Mouse (Mus musculus): ENCODE measurements around the gene Epb41. TPM values are rescaled to one million over a fixed set of nuclear protein-coding genes. Genes with fewer than 3 reads are reported as not detected.

Gene Epb41
- polyA plus RNA-seq, 1 experiment from 2014 or later = 123 TPM

DNA sequence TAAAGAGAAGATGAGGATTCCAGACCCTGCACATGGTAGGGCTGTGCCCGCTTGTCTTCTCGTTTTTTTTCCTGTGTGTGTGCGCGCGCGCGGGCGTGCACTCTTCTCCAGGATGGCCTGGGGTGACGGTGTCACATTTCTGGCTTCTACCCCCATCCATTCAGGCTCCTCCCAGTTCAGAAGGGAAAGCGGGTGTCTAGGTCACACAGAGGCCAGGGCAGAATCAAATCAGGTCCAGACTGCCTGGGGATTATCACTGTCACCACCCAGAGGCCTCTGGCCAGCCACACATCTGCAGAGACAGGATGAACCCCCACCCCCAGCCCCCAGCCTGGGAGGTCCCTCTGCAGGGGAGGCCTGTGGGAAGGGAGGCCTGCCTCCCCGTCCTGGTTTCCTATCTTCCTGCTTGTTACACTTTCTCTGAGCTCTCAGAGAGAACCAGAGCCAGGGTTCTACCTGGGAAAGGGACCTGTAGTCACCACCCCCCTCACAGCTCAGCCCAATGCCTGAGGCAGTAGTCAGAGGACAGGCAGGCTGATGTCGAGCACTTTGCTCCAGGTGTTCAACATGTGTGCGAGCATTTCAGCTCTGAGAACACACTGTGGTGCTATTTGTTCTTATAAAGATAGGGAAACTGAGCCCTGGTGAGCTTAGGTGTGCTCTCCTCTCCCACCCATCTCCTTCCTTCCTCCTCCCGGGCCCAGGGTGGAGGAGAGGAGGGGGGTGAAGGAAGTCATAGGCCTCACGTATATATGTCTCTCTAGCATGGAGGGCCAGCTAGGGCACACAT lies 156.2 kb downstream of the Epb41 start:
- WGBS = 5% methylated on average over 15 of the region's 15 CpGs
- peak; percentile 63 for DNase-seq (ENCODE audit: extremely low spot score, low spot score)
- H3K4me1 ChIP-seq = peaks cover 87% of the 10 kb centered on the region
- H3K27ac ChIP-seq = peak overlapping the region; percentile 83
- peaks cover 99% of the 10 kb centered on the region for H3K27me3 ChIP-seq (ENCODE audit: poor library complexity, severe bottlenecking)
- no peaks in the 10 kb centered on the region for H3K9me3 ChIP-seq
- peak overlapping the region; percentile 63 for H3K4me3 ChIP-seq
- peaks cover 16% of the 10 kb centered on the region for H3K36me3 ChIP-seq (replicated peaks)

DNA sequence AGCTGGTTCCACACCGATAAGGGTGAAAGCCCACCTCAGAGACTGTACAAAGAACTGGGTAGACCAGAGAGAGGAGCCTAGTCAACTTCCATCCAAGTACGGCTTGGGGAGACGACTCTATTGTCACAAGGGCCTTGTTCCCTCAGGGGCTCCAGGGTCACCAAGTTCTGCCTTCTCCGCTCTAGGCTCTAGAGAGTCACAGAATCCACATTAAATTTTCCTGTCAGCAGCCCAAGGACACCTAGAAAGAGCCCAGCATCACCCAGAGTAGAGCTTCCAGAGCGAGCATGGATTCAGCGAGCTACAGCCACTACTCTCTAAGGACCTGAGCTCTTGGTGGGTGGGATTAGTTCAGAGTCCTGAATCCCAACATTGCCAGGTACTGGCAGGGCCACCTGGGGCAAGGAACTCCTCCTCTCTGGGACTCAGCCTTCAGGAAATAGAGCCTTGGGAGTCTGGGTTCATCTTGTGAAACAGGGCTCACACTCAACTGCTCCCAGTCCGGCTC lies 157.0 kb downstream of the Epb41 start:
- peaks cover 10% of the 10 kb centered on the region for H3K36me3 ChIP-seq (replicated peaks)
- H3K27me3 ChIP-seq (ENCODE audit: poor library complexity, severe bottlenecking) = peaks cover 99% of the 10 kb centered on the region
- 61% methylated on average over 7 of the region's 7 CpGs for WGBS
- peaks cover 93% of the 10 kb centered on the region for H3K4me1 ChIP-seq
- no peaks in the 10 kb centered on the region for H3K9me3 ChIP-seq
- peak overlapping the region; percentile 83; the same call in 1 of the 2 replicates for H3K27ac ChIP-seq
- no peak for DNase-seq (ENCODE audit: extremely low spot score, low spot score)
- H3K4me3 ChIP-seq = 0 out of 2 replicates have a peak overlapping the region, but pooled peaks have one; percentile 63

DNA sequence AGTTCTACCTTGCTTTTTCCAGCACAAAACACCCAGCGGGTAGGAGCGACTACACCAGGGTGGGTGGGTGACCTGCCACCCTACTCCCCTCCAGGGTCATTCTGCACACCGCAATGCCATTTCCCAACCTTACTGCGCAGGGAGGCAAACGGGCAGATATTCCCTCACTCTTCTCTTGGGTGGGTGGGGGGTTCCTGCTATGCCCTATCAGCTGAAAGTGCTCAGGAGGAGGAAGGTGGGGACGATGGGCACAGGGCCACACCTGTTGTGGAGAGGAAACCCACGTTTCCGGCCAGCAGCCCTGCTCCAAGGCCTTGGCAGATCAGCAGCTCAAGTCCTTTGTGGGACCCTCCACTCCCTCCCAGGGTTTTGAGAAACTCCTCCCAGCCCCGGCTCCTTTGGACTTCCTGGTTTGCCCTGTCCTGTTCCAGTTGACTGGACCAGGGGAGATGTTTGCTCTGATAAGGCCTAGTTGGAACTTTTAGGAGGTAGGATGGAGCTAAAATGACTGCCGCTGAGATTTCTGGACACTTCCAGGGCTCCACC lies 158.0 kb downstream of the Epb41 start:
- WGBS = 84% methylated on average over 10 of the region's 10 CpGs
- Histone ChIP-seq H3K4me3 (no peak overlapping the region), H3K4me1 (peaks cover 83% of the 10 kb centered on the region), H3K9me3 (no peaks in the 10 kb centered on the region), H3K36me3 (replicated peaks) (peaks cover under 1% of the 10 kb centered on the region; the same call in 1 of the 2 replicates), H3K27me3 (ENCODE audit: poor library complexity, severe bottlenecking) (peaks cover 99% of the 10 kb centered on the region), H3K27ac (no peak overlapping the region)
- no peak for DNase-seq (ENCODE audit: extremely low spot score, low spot score)

DNA sequence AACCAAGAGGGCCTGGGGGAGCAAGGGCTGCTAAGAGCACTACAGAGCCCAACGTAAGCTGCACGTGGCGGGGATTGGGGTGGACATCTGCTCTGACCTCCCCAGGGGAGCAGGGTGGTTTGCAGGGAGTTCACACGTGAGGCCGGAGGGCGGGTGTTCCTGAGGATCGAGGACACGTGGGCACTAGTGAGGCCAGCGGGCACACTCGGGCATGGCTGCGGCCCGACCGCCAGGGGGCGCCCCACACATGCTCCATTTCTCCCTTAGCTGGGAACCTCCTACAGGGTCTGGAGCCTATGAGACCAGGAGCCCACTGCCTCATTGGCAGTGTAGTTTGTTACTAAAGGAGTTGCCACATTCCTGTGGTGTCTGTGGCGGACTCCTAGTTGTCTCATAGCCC lies 158.7 kb downstream of the Epb41 start:
- H3K9me3 ChIP-seq = no peaks in the 10 kb centered on the region
- 0 out of 2 replicates have a peak overlapping the region, but pooled peaks have one; percentile 49 for H3K4me3 ChIP-seq
- H3K36me3 ChIP-seq (replicated peaks) = no peaks in the 10 kb centered on the region
- H3K27me3 ChIP-seq (ENCODE audit: poor library complexity, severe bottlenecking) = peaks cover 99% of the 10 kb centered on the region
- H3K27ac ChIP-seq = no peak overlapping the region
- peak; percentile 83 for DNase-seq (ENCODE audit: extremely low spot score, low spot score)
- peaks cover 81% of the 10 kb centered on the region for H3K4me1 ChIP-seq
- WGBS = 4% methylated on average over 15 of the region's 15 CpGs

DNA sequence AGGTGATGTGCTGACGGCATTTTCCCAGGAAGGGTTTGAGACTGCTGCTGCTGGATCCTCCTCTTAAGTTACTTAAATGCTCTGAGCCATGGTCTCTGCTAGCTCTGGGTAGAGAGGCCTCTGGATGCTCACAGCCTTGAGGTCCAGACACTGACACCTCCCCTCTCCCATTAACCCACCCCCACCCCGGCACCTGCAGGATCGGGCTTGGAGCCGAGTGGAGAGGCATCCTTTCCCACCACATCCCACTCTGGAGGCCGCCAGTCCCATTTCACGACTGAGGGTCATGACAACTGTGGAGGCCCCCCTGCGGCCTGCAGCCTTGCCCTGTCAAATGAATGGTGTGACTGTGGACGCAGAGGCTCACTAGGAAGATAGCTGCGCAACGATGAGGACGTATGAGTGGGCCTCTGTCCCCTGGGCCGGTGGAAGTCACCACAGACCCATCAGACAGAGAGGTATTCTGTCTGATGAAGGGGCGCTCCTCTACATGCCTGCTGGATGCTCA lies 159.2 kb downstream of the Epb41 start:
- 15% methylated on average over 13 of the region's 13 CpGs for WGBS
- Histone ChIP-seq H3K9me3 (no peaks in the 10 kb centered on the region), H3K27ac (no peak overlapping the region), H3K4me3 (peak overlapping the region; percentile 49), H3K4me1 (peaks cover 81% of the 10 kb centered on the region), H3K36me3 (replicated peaks) (no peaks in the 10 kb centered on the region), H3K27me3 (ENCODE audit: poor library complexity, severe bottlenecking) (peaks cover 99% of the 10 kb centered on the region)
- no peak for DNase-seq (ENCODE audit: extremely low spot score, low spot score)

DNA sequence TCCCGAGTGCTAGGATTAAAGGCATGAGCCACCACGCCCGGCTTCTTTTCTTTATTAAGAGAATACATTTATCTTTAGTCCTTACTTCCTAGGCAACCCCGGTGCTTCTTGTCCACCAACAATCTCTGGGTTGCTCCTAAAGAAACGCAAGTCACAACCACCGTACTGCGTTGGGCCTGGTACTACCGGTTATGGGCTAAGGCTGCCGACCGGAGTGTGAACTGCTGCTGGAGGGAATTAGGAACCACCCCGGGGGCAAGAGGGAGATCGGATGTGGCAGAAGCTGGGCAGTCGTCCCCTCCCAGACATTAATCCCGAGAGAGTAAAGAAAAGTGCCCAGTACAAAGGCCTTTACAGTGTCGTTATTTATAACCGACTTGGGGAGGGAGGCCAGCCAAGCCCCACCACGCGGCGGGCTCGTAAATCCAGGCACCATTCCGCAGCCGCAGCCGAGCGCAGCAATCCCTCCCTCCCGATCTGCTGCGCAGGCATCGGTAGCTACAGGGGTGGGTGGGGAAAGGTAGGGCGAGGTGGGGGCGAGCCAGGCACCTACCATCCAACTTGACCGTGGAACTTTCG lies 160.1 kb downstream of the Epb41 start:
- H3K27me3 ChIP-seq (ENCODE audit: poor library complexity, severe bottlenecking) = peaks cover 95% of the 10 kb centered on the region
- 0 out of 2 replicates have a peak overlapping the region, but pooled peaks have one; percentile 44 for H3K27ac ChIP-seq
- H3K9me3 ChIP-seq = no peaks in the 10 kb centered on the region
- H3K4me1 ChIP-seq = peaks cover 81% of the 10 kb centered on the region
- peak; percentile 46 for DNase-seq (ENCODE audit: extremely low spot score, low spot score)
- peak overlapping the region; percentile 49 for H3K4me3 ChIP-seq
- WGBS = 1% methylated on average over 31 of the region's 31 CpGs
- no peaks in the 10 kb centered on the region for H3K36me3 ChIP-seq (replicated peaks)

DNA sequence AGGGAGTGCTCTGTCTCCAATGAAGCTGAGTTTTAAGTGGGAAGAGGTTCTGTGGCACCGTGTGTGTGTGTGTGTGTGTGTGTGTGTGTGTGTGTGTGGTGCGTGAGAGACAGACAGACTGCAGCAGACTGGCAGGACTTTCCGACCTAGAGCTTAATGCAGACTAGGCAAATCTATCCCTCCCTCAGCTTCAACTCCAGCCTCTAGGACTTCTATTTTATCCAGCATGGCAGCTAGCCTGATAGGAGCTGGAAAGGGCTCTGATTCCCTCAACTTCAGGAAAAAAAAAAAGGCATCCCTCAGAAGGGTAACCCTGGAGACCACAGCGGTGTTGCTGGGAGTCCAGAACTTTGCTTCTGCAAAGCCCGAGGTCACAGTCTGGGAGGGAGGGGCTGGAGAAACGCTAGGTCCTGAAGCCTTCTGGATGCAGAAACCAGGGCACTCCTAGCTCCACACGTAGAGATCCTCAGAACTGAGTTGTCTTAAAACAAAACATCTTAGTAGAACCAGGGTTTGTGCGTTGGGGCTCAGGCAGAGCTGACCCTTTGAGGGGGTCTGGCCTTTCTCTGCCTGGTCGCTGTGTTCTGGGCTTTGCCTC lies 161.0 kb downstream of the Epb41 start:
- no peak overlapping the region for H3K4me3 ChIP-seq
- peaks cover 79% of the 10 kb centered on the region for H3K4me1 ChIP-seq
- peaks cover 86% of the 10 kb centered on the region for H3K27me3 ChIP-seq (ENCODE audit: poor library complexity, severe bottlenecking)
- no peak for DNase-seq (ENCODE audit: extremely low spot score, low spot score)
- 7% methylated on average over 9 of the region's 9 CpGs for WGBS
- H3K36me3 ChIP-seq (replicated peaks) = no peaks in the 10 kb centered on the region
- H3K27ac ChIP-seq = no peak overlapping the region
- H3K9me3 ChIP-seq = no peaks in the 10 kb centered on the region

DNA sequence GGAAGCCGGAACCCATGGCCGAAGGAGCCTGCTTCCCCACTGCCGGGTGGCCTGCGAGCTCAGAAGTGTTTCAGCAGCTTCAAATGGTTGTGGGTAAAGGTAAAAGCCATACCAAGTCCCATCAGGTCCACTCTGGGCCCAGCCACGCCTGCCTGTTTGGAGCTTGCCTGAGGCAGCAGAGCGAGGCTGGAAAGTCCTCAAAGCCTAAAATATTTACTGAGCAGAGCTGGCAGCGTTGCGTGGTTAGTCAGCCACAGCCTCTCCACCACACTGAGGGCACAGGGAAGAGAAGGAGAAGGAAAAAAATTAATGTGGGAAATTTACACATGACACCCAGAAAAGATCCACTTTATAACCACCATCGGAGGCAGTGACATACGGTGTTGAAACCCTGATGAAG lies 161.6 kb downstream of the Epb41 start:
- H3K27ac ChIP-seq = no peak overlapping the region
- peaks cover 73% of the 10 kb centered on the region for H3K4me1 ChIP-seq
- H3K9me3 ChIP-seq = no peaks in the 10 kb centered on the region
- H3K4me3 ChIP-seq = no peak overlapping the region
- 60% methylated on average over 10 of the region's 10 CpGs for WGBS
- H3K27me3 ChIP-seq (ENCODE audit: poor library complexity, severe bottlenecking) = peaks cover 80% of the 10 kb centered on the region
- H3K36me3 ChIP-seq (replicated peaks) = no peaks in the 10 kb centered on the region
- DNase-seq (ENCODE audit: extremely low spot score, low spot score) = no peak

DNA sequence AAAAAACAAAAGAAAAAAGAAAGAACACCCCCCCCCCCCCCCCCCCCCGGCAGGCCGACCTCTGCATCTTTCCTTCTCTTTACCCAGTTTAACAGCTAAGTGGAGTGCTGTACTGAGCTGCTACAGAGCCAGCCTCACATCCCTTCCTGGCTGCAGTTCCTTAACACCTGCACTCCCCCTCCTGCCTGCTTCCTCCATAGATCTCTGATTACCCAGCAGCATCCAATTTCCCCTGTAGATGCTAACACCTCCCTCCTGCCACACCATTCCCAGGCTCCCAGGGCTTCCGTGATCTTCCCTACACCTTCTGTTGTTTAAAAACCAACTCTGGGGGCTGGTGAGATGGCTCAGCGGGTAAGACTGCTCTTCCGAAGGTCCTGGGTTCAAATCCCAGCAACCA lies 163.6 kb downstream of the Epb41 start:
- Histone ChIP-seq H3K4me3 (no peak overlapping the region), H3K4me1 (peaks cover 59% of the 10 kb centered on the region), H3K27ac (no peak overlapping the region), H3K36me3 (replicated peaks) (peaks cover under 1% of the 10 kb centered on the region), H3K27me3 (ENCODE audit: poor library complexity, severe bottlenecking) (peaks cover 60% of the 10 kb centered on the region), H3K9me3 (no peaks in the 10 kb centered on the region; the same call in 1 of the 2 replicates)
- 52% methylated on average over 5 of the region's 5 CpGs for WGBS
- no peak for DNase-seq (ENCODE audit: extremely low spot score, low spot score)

DNA sequence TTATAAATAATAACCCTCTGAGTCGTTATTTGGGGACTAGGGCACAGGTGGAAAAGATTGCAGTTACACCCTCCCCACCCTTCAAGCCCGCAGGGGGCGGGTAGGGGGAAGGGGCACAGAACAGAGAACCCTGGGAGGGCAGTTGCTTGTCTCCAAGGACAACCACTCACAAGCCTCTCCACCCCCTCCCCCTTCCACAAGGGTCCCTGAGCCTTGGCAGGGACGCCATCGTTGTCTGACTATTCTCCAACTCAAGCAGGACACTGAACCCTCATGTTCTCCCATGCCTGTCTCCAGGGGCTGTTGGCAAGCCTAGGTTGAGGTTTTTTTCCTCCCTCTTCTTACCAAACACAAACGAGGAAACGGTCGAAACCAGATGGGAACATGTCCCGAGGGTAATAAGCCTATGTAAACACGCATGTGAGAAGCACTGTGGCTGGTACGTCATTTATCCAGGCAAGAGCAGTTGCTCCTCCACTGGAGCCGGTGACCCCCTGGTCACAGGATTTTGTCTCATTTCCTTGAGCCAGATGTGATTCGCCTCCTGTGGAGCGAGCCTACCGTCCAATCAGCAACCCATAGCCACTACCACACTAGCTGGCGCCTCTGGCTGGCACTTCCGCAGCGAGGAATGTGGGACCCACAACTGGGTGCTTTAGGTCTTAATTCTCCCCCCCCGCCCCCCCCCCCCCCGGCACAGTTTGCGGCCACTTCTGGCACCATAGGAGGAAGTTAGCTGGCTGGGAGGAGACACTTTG lies 164.7 kb downstream of the Epb41 start:
- H3K36me3 ChIP-seq (replicated peaks) = peaks cover 12% of the 10 kb centered on the region
- H3K9me3 ChIP-seq = no peaks in the 10 kb centered on the region; the same call in 1 of the 2 replicates
- peaks cover 49% of the 10 kb centered on the region for H3K27me3 ChIP-seq (ENCODE audit: poor library complexity, severe bottlenecking)
- peaks cover 48% of the 10 kb centered on the region for H3K4me1 ChIP-seq
- peak; percentile 34 for DNase-seq (ENCODE audit: extremely low spot score, low spot score)
- H3K4me3 ChIP-seq = no peak overlapping the region; the same call in 1 of the 2 replicates
- 27% methylated on average over 19 of the region's 21 CpGs for WGBS
- H3K27ac ChIP-seq = no peak overlapping the region

DNA sequence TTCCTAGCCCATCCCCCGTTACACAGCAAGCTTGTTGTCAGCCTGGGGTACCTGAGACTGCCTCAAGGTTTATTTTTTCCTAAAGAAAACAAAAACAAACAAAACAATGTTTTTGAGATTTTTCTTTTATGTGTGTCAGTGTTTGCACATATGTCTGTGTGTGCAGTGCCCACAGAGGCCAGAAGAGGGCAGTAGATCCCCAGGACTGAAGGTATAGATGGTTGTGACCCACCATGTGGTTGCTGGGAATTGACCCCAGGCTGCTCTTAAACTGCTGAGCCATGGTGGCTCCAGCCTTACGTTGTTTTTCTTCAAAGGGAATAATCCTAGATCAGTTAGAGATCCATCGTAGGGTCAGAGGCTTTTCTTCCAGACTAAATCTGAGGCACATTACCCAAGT lies 167.2 kb downstream of the Epb41 start:
- no peak for DNase-seq (ENCODE audit: extremely low spot score, low spot score)
- Histone ChIP-seq H3K27me3 (ENCODE audit: poor library complexity, severe bottlenecking) (peaks cover 25% of the 10 kb centered on the region), H3K27ac (no peak overlapping the region), H3K4me3 (no peak overlapping the region), H3K4me1 (peaks cover 25% of the 10 kb centered on the region), H3K36me3 (replicated peaks) (peaks cover 36% of the 10 kb centered on the region), H3K9me3 (no peaks in the 10 kb centered on the region; the same call in 1 of the 2 replicates)
- WGBS = 91% methylated on average over 3 of the region's 3 CpGs

DNA sequence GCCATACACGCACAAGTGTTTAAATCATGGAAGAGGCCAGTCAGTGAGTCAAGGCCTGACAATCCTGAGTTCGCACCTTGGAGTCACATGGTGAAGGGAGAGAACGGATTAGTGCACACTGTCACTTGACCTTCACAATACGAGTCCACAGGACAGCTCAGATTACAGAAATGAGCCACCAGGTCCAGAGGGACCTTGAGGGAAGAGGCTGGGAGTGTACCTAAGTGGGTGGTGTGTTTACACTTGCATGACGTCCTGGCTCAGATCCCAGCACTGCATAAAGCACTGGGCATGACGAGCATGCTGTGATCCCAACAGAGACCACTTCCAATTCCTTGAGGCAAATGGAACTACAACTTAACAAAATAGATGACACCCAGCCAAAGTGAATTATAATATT lies 168.7 kb downstream of the Epb41 start:
- WGBS = 83% methylated on average over 6 of the region's 6 CpGs

More for the DNA sequence above, 168.7 kb downstream of the Epb41 start:
- no peak for DNase-seq (ENCODE audit: extremely low spot score, low spot score)
- Histone ChIP-seq H3K9me3 (no peaks in the 10 kb centered on the region; the same call in 1 of the 2 replicates), H3K4me3 (no peak overlapping the region), H3K36me3 (replicated peaks) (peaks cover 50% of the 10 kb centered on the region), H3K4me1 (peaks cover 21% of the 10 kb centered on the region), H3K27me3 (ENCODE audit: poor library complexity, severe bottlenecking) (peaks cover 10% of the 10 kb centered on the region), H3K27ac (no peak overlapping the region)
